Mouse (Mus musculus) cerebellum, adult (tissue): ENCODE measurements around the gene Hyal6.

Source experiments
- ATAC-seq: cut with Nextera tagmentation; 2 replicates; pipeline ENCODE4 v1.9.2; 2017; ENCODE audit warnings: mild to moderate bottlenecking, moderate library complexity, mixed read lengths; ENCODE audit not compliant: insufficient number of reproducible peaks, low FRiP score, low TSS enrichment

The Hyal6 gene

DNA sequence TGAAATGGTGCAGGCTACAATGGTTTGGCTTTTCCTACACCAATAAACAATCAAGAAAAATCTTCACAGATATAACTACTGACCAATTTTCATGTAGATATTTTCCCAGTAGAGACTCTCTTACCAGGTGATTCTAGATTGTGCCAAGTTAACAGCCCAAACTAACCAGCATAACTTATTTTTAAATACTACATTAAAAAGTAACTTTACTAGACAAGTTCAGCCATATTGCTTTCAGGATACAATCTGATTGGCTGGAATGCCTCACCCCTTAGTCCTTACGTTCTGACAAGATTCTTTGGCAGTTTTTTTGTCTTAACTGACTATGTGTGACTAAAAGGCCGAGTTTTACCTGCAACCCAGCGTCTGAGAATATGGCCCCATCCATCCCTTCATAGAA is at the start of gene Hyal6:
TSS of gene Hyal6 (plus strand) at position 301 of the 400 bp plus-strand sequence.
- no peak for ATAC-seq

DNA sequence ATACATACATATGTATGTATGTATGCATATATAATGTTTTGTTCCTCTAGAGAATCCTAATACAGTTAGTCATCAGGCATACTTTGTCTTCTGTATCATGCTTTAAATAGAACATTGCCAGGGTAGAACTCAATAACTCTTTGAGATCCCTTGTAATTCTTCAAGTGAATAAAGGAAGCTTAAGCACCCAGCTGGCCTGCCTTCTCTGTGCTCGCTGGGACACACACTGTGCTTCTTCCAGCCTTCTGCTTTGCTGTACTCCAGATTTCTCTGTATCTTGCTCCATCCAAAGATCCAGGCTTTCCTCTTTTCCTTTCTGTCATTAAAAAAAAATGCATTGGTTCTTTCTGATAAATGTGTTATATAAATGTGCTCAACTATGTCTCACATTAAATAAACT is 45.2 kb upstream of the Hyal6 start:
- ATAC-seq: no peak

DNA sequence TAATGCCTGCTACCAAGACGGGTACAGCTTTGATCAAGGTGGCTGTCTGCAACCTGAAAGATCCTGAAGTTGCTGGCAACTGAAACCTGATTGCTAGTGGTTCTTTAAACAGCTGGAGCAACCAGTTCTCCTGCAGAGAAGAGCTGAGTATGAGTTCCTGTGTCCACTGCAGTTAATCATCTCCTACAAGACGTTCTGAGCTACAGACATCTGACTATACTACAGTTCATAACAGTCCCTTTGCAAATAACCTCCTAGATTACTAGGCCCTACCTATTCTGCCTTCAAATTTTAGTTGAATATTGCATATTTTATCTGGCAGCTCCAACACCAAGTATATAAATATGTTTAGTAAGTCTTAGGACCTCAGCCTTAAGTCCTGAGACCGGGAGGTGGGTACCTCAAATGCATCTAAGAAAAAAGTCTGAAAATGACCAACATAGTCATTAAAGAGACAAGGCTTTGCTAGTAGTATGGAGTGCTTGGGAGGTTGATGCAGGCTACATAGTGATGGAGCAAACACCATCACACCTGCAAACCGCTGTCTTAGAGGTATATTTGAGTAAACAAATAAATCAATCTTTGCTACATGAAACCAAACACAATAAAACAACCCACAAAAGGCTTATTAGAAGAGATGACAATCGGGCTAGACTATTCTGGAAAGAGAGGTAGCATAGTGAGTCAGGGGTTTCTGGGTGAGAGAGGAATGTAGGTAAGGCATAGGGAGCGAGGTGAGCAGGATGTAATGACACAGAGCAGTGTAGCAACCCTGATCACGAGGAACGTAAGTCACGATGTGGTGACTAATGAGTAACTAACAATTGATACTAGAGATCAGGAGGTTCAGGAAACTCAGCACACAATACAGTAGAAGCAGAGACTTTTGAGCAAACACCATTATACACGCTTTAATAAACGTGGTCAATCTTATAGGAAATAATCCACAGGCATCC is 38.3 kb upstream of the Hyal6 start:
- no peak for ATAC-seq

DNA sequence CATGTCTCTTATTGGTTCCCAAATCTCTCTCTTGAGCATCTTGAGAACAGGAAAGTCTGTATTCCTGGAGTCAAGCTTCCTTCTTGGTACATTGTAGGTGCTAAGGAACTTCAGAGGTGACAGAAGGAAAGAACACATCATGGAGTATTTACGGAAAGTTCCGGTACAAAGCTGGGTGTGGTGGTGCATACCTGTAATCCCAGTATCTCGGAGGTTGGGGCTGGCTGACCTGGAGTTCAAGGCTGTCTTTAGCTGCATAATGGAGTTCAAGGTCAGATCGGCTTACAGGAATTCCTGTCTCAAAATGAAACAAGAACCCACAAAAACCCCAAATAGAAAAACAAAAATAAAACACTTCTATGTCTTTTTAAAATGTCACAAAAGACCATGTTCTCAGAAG is 36.9 kb upstream of the Hyal6 start:
- no peak for ATAC-seq

DNA sequence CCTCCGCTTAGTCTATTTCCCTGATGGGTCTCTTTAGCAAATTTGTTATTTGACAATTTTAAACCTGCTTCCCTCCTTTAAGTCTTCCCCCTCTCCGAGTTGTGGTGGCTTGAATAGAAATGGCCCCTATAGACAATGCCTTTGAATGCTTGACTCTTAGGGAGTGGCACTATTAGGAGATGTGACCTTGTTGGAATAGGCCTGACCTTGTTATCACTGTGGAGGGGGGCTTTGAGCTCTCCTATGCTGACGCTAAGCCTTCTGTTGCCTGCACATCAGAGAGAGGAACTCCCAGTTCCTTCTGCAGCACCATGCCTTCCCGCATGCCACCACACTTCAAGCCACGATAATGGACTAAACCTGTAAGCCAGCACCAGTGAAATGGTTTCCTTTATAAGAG is 35.8 kb upstream of the Hyal6 start:
- no peak for ATAC-seq

DNA sequence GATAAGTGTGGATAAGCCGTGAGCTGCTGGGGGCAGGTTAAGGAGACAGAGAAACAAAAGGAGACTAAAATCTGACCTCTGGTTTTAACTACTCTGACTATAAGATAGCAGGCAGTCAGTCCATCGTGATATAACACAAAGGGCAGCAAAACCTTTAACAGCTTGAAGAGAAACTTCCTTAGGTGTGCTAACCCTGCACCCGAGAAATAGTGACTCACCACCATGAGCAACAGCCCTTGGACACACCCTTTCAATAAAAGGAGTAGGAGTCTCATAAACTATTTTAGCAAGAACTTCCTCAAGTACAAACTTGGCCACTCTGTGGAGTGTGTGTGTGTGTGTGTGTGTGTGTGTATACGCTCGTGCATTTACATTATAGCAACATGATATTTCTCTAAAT is 26.0 kb upstream of the Hyal6 start:
- no peak for ATAC-seq

DNA sequence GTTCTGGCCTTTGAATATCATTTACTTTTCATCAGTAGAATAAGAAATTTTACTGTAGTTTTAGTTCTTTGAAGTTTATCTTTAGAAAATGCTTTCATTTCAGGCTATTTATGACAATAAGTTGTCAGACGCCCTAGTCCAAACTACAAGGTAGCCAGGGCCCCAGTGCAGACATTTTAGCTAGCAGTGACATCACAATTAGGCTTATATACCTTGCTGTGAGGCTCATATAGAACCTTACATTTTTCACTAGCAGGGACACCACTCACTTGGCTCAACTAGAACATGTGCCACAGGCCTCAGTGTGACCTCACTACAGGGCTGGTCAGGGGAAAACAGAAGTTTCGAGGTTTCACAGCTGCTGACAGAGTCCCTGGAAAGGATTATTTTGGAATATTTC is 25.5 kb upstream of the Hyal6 start:
- no peak for ATAC-seq

DNA sequence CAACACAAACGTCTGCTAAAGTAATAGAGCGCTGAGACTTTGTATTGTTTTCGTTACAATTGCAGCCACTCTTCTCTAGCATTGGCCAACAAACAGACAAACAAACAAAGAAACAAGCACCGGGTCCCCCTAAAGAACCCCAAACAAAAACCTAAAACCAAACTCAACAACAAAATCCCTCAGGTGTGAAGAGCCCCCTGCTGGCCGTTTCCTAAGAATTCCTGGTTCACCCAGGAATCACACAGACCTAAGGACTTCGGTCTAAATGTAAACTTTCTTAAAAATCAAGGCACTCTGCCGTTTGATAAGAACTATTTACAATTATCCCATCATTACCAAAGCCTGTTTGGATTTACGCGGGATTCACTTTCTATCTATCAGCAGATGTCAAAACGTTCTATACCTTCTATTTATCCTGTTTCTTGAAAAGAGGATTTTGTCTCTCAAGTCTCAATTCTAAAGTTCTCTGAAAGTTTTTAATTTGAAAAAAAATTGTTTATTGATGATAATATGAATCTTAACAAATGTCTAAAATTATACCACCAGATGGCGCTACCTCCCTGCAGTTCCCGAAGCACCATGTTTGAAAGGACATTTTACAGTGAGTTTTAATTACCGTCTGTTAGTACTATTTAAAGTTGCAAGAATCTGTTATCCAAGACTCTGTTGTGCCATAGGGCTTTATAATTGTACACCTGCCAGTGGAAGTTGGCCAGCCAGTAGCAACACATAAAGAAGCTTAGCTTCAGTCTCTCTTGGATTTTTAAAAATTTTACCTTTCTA is 11.5 kb upstream of the Hyal6 start:
- no peak for ATAC-seq

DNA sequence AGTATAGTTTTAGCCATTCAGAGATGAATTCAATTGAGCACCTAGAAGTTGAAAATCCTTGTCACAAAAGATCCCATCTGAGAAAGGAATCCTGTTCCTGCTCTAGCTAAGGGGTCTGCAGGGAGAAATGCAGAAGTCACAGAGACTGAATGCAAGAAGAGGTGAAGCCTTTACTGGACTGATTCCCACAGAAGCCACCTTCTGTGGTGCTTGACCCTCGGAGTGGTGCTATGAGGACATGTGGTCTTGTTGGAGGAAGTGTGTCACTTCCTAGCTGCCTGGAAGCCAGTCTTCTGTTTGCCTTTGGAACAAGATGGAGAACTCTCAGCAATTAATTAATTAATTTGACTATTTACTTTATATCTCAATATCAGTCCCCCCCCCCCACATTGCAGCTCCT is 4.9 kb upstream of the Hyal6 start:
- no peak for ATAC-seq

DNA sequence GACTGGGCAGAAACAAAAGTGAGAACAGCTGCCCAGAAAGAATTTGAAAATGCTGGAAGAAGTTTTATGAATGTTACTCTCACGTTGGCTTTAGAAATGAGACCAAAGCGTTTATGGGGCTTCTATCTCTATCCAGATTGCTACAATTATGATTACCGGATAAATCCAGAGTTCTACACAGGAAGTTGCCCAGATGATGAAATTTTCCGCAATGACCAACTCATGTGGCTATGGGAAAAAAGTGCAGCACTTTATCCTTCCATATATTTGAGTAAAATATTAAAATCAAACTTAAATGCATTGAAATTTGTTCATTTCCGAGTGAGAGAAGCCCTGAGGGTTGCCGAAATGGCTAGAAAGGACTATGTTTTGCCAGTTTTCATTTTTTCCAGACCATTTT is 1.5 kb downstream of the Hyal6 start:
- no peak for ATAC-seq

DNA sequence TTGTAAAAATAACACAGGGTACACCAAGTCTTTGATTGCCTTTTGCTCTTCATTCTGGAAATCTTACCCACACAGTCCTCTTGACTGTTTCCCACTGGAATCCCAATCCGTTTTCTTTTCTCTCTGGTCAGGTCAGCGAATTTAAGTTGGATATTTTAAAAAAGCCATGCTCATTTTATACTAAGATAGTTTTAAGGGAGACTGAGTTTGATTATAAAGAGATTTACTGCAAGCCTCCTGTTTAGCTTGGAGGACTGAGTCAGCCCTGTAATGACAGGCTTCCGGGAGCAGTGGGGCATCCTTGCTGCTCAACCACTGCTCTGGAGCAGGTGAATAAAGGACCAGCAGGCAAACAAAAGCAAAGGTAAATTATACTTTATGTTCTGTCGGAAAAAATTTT is 15.0 kb downstream of the Hyal6 start, which contains the start of gene Hyal4:
TSS of gene Hyal4 (plus strand) at position 301 of the 400 bp plus-strand sequence.
- ATAC-seq: no peak

DNA sequence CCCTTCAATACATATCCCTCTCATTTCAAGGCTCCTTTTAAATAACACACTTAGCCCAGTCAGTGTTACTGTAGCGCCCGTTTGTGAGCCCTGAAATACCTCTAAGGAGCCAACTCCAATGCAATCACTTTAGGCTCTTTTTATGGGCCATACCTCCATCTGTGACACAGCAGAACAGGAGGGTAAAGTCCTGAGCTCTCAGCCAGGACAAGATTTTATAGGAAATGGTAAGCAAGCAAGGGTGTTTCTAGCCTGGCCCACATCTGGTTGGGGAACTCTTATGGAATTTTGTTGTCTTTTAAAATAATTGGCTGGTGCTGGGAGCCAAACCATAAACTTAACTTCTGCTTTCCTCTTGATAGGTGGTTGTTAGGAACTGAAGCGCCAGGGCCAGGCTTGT is 26.2 kb downstream of the Hyal6 start:
- ATAC-seq: no peak

DNA sequence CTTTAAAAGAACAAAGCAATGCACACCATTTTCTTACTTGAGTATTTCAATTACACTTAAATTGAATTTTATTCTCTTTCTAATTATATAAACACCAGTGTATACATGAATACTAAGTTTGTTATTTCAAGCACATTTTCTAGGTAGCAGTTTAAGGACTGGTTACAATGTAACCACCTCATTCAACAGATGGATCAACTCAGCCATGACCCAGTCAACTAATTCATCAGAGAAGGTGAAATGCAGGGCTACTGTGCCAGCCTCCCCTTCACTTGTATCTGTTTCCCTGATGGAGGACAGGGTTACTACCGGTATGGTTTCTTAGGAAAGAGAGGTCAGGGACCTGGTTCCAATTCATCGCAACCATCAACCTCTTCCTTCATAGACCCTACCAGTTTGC is 33.2 kb downstream of the Hyal6 start:
- ATAC-seq: no peak

DNA sequence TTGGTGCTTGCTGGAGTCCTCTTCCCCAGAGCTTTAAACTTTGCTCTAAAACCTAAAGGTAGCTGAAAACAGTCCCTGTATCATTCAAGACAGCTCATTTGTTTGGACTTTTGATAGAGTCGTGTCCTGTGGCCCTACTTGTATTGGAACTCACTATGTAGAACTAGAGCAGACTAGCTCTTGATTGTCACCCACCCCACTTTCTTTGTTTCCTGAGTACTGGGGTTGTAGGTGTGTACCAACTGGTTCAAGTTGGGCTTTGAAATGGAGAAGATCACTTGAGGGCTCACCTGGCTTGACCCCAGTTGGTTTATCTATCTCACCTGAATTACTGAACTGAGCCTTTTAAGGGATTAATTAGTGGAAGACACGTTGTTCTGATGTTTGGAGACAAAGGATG is 46.1 kb downstream of the Hyal6 start:
- no peak for ATAC-seq

DNA sequence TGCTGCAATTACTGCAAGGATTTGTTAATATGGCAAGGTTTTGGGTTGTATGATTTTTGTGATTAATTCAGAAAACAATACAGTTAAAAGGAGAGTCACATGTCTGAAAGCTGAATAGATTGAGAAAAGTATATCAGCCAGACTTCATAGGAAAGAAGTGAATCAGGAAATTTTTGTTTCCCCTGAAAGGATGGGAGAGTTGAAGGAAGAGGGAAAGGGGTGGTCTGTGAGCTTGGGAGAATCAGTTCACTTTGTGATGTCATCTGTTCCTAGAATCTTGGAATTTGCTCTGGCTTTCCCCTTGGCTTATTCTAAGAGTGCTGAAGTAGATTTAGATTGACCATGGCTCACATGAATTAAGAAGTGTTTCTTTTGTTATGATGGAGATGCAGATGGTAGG is 57.8 kb downstream of the Hyal6 start, which contains the start of gene Spam1:
TSS of gene Spam1 (plus strand) at position 301 of the 400 bp plus-strand sequence.
- ATAC-seq: no peak
